Mouse (Mus musculus) naive thymus-derived CD4-positive, alpha-beta T cell, adult 2 months (primary cell): ENCODE measurements at regions not wholly inside any gene's neighbourhood (a gene's known extent, or its start where the extent isn't known, plus 50 kb on each side); places are given as distances from the start of the nearest gene placed in this dataset.

Source experiments
- DNase-seq: peaks from one replicate; pipeline ENCODE4 v3.0.0-alpha.2; 2011; ENCODE audit warnings: low read depth

DNA sequence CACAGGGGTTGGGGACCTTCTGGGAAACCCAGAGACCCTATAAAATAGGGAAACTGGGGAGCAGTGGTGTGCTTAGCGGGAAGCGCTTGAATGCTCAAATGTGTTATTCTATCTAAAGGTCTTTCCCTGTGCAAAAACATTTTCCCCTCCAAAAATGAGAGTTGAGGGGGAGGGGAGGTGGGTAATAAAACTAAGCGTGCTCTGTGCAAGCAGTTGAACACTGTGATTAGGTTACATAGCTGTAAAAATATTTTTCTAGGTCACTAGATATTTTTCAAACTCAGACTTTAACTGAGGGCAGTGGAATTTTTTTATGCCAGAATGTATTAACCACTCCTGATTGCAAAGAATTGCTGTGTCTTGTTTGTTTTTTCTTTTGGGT lies 77.0 kb upstream of the Tbl1x start:
- no peak for DNase-seq

DNA sequence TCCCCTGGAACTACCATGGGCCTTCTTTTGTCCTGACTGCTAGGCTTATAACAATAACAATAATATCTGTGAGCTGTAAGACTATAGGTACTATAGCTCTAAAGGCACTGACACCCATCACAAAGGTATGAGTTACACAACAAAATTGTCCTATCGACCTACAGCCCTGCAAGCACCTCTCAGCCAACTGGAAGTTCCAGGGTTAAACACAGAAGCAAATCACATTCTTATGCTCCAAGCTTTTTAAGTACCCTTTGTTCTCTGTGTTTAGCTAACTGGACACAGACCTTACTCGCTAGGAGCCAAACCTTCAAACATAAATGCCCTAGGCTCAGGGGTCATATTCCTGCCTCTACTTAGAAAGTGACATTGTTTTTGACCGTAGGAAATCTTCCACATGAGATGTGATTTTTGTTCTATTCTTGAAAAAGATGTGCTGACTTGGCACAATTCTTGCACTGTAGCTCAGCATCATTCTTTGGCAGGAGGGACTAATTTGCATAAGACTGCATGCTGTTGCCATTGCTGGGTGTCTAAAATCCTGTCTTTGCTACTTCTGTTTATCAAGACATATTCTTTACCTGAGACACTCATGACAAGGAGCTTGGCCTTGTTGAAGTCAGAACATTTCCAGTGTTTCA lies 66.8 kb upstream of the Tbl1x start:
- no peak for DNase-seq

DNA sequence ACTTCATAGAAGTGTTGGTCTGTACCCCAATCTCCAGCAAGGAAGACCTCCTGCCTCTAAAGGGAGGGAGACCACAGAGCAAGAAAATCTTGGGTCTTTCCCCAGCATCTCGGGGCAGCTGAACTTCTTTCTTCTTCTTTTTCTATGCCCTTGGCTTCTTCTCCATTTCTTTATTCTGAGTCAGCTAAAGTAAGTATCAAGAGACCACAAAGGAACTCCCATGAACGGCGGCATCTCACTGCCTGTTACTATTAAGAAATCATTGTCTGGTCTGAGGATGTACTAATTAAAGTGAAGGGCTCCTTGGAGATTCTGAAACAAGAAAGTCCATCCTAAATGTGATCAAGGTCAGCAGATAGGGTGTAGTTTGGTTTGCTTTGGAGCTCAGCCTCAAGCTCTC lies 64.1 kb upstream of the Tbl1x start:
- no peak for DNase-seq

DNA sequence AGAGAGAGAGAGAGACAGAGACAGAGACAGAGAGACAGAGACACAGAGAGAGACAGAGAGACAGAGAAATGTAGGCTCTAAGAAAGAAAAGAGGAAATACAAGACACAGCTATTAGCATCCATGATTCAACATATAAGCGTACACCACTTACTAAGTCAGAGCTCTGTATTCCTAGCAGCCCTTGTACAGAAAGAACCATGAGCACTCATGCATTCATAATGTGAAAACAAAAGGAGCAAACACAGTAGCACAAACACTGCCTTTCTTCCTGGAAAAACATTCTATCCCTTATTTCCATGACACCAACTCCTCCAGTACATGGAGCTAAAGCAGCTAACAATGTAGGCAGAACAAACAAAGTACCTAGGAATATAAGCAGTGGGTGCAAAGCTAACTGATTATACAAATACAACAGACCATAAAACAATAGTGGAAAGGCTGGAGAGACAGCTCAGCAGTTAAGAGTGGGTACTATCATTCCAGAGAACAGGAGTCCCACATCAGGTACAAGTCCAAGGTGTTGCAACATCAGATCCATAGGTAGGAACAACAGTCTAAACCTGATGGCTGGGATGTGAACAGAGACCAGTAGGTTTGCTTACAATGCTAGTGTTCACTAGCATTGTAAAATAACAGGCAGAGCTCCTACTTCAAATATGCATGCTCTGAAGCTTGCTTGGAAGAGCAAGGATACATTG lies 58.7 kb upstream of the Tbl1x start:
- no peak for DNase-seq
